15 mouse cellular contexts compared by ENCODE assay signal in the genomic region with DNA sequence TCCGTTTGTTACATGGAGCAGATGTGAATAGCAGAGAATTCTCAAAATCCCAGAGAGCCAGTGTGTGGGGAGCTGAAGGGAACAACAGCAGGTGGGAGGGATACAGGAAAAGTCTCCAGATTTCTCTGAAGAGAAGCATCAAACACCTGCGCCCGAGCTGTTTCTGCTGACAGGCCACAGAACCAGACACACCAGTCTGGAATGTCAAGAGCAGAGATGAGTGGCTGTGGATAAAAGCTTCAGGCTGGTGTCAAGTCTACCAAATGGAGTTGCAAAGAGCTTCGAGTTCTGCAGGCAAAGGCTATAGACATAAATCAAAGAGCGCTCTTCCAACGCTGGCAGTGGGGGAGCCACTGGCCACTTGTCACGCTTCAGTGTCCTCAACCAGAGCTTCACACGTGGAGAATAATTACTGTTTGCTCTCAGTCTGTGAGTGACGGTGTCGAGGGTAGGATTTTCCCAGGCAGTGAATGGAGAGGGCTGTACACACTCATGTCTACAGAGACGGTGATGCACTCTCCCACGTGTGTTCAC.
DNase-seq lines count a peak whose midpoint lies in the region; ATAC-seq and TF ChIP-seq lines count a peak whose summit lies in the region.
"Had no signal": no experiment of that assay in that cellular context is flagged by ENCODE, and none has a peak within 500 bp of the region (broad histone marks: within the 10 kb centered on the region; RNA-seq: fewer than 3 reads in every experiment).

No protein-coding gene starts in this region.

- H3K4me3 ChIP-seq in hindbrain, embryonic 11.5 days (ENCODE audit: low read depth, low read length): no peak overlapping the region
- no peak overlapping the region for H3K4me3 ChIP-seq in hindbrain, embryonic 10.5 days
- H3K4me3 ChIP-seq in hindbrain, postnatal 0 days (ENCODE audit: low read length): no peak overlapping the region
- H3K4me3 ChIP-seq in neural tube, embryonic 15.5 days (replicated peaks): no peak overlapping the region
- H3K4me3 ChIP-seq: liver, embryonic 13.5 days had no signal

- H3K4me2 ChIP-seq in hindbrain, embryonic 11.5 days (replicated peaks; ENCODE audit: low read depth, low read length): no peak overlapping the region
- H3K4me2 ChIP-seq in hindbrain, postnatal 0 days (ENCODE audit: low read depth, low read length): no peak overlapping the region
- H3K4me2 ChIP-seq in neural tube, embryonic 15.5 days: no peak overlapping the region
- H3K4me2 ChIP-seq: liver, embryonic 13.5 days had no signal

- no peak for DNase-seq in hindbrain, embryonic 11.5 days (ENCODE audit: low spot score)
- DNase-seq in hindbrain, embryonic 10.5 days (ENCODE audit: low spot score): no peak
- DNase-seq in retina, postnatal 1 day: peak; percentile 30
- DNase-seq in retina, embryonic 14.5 days (ENCODE audit: low spot score): no peak
- no peak for DNase-seq in hindbrain, postnatal 0 days (ENCODE audit: low spot score)
- no peak for DNase-seq in adrenal gland, postnatal 36 days
- DNase-seq: adrenal gland, adult 8-10 months; cerebellum, adult 11-12 months; gastrocnemius, postnatal 25 days; heart, postnatal 4 days; layer of hippocampus, postnatal 36 days; liver, embryonic 13.5 days had no signal

- TF ChIP-seq CTCF in hindbrain, postnatal 0 days (IDR thresholded peaks at IDR 0.05; ENCODE audit: low read depth): no peak

- no peak overlapping the region for H3K27ac ChIP-seq in hindbrain, embryonic 11.5 days (ENCODE audit: low read depth, low read length)
- no peak overlapping the region for H3K27ac ChIP-seq in hindbrain, embryonic 10.5 days
- H3K27ac ChIP-seq in hindbrain, postnatal 0 days: no peak overlapping the region
- no peak overlapping the region for H3K27ac ChIP-seq in neural tube, embryonic 15.5 days (replicated peaks)
- H3K27ac ChIP-seq: liver, embryonic 13.5 days; macrophage had no signal

- WGBS in hindbrain, embryonic 11.5 days: 42% methylated on average over 12 of the region's 12 CpGs
- 46% methylated on average over 12 of the region's 12 CpGs for WGBS in hindbrain, embryonic 10.5 days
- 38% methylated on average over 12 of the region's 12 CpGs for WGBS in hindbrain, postnatal 0 days
- WGBS in neural tube, embryonic 15.5 days: 27% methylated on average over 12 of the region's 12 CpGs

- H3K27me3 ChIP-seq in hindbrain, embryonic 11.5 days (ENCODE audit: control insufficient read depth, insufficient read depth, low read length): no peaks in the 10 kb centered on the region
- H3K27me3 ChIP-seq in hindbrain, embryonic 10.5 days (ENCODE audit: insufficient read depth, poor library complexity, severe bottlenecking): 0 out of 2 replicates have a peak, but pooled peaks cover 10% of the 10 kb centered on the region
- H3K27me3 ChIP-seq in hindbrain, postnatal 0 days (ENCODE audit: insufficient read depth, low read length): no peaks in the 10 kb centered on the region
- H3K27me3 ChIP-seq in neural tube, embryonic 15.5 days (replicated peaks): no peaks in the 10 kb centered on the region
- H3K27me3 ChIP-seq: liver, embryonic 13.5 days had no signal

- peak; percentile 49; the same call in 1 of the 2 replicates for ATAC-seq in hindbrain, embryonic 11.5 days (ENCODE audit: low FRiP score)
- ATAC-seq in hindbrain, postnatal 0 days: peak; percentile 47; the same call in 1 of the 2 replicates
- ATAC-seq in neural tube, embryonic 15.5 days (ENCODE audit: low FRiP score): peak; percentile 45; the same call in 1 of the 2 replicates
- ATAC-seq in activated CD4-positive, CD25-positive, alpha-beta regulatory T cell, adult 4 months: no peak

- no peaks in the 10 kb centered on the region for H3K4me1 ChIP-seq in hindbrain, embryonic 11.5 days (replicated peaks; ENCODE audit: control insufficient read depth, insufficient read depth, low read length)
- H3K4me1 ChIP-seq in hindbrain, embryonic 10.5 days (replicated peaks): peaks cover 16% of the 10 kb centered on the region
- no peaks in the 10 kb centered on the region for H3K4me1 ChIP-seq in hindbrain, postnatal 0 days (ENCODE audit: insufficient read depth, low read length)
- H3K4me1 ChIP-seq in neural tube, embryonic 15.5 days: no peaks in the 10 kb centered on the region; the same call in 1 of the 2 replicates
- H3K4me1 ChIP-seq: liver, embryonic 13.5 days had no signal

- no peak overlapping the region for H3K9ac ChIP-seq in hindbrain, embryonic 11.5 days (ENCODE audit: low read depth, low read length)
- H3K9ac ChIP-seq in hindbrain, postnatal 0 days (replicated peaks; ENCODE audit: low read length): no peak overlapping the region
- H3K9ac ChIP-seq in neural tube, embryonic 15.5 days (replicated peaks): no peak overlapping the region
- H3K9ac ChIP-seq: liver, embryonic 13.5 days had no signal

- H3K36me3 ChIP-seq in hindbrain, embryonic 11.5 days (ENCODE audit: control insufficient read depth, insufficient read depth, low read length): no peaks in the 10 kb centered on the region
- no peaks in the 10 kb centered on the region for H3K36me3 ChIP-seq in hindbrain, embryonic 10.5 days
- H3K36me3 ChIP-seq in hindbrain, postnatal 0 days (ENCODE audit: insufficient read depth, low read length): no peaks in the 10 kb centered on the region
- no peaks in the 10 kb centered on the region for H3K36me3 ChIP-seq in neural tube, embryonic 15.5 days
- H3K36me3 ChIP-seq: liver, embryonic 13.5 days had no signal

- H3K9me3 ChIP-seq in hindbrain, embryonic 11.5 days (ENCODE audit: control insufficient read depth, low read length): no peaks in the 10 kb centered on the region
- no peaks in the 10 kb centered on the region for H3K9me3 ChIP-seq in hindbrain, embryonic 10.5 days
- no peaks in the 10 kb centered on the region for H3K9me3 ChIP-seq in hindbrain, postnatal 0 days (ENCODE audit: low read length)
- no peaks in the 10 kb centered on the region for H3K9me3 ChIP-seq in neural tube, embryonic 15.5 days (replicated peaks)
- H3K9me3 ChIP-seq: liver, embryonic 13.5 days had no signal
